Mouse (Mus musculus): ENCODE measurements around the gene Gm28729. TPM values are rescaled to one million over a fixed set of nuclear protein-coding genes. Genes with fewer than 3 reads are reported as not detected.
"Not testable (repeated sequence)": the region's sequence is repeated elsewhere in the genome, so short reads cannot be mapped to it uniquely, and the experiment has no call there.

Gene Gm28729
- polyA plus RNA-seq, 1 experiment from 2014 or later = not detected

- Histone ChIP-seq H3K9me3 (ENCODE audit: control insufficient read depth, low read length) (no peaks in the 10 kb centered on the region), H3K4me2 (ENCODE audit: low read depth, low read length) (no peak overlapping the region), H3K36me3 (ENCODE audit: control insufficient read depth, insufficient read depth, low read length) (no peaks in the 10 kb centered on the region), H3K9ac (ENCODE audit: low read depth, low read length) (no peak overlapping the region), H3K4me3 (ENCODE audit: low read length) (no peak overlapping the region), H3K27ac (ENCODE audit: low read length) (no peak overlapping the region), H3K4me1 (ENCODE audit: control insufficient read depth, insufficient read depth, low read length) (no peaks in the 10 kb centered on the region), H3K27me3 (replicated peaks; ENCODE audit: control insufficient read depth, insufficient read depth, low read length) (no peaks in the 10 kb centered on the region)
- 59% methylated on average over 3 of the region's 3 CpGs for WGBS
- no peak for ATAC-seq
These were observed 42.0 kb downstream of the Gm28729 start for GRCm38 (mm10) chr9:96483028-96483427.

GRCm38 (mm10) chr9:96478071-96478888, 46.8 kb downstream of the Gm28729 start, which contains the start of gene Rnf7:
Rnf7 (minus strand) TSS chr9:96478675.
- ATAC-seq = peak; percentile 98
- H3K27me3 ChIP-seq (replicated peaks; ENCODE audit: control insufficient read depth, insufficient read depth, low read length) = no peaks in the 10 kb centered on the region
- peak within 1 kb of the TSS; percentile 72 for H3K27ac ChIP-seq (ENCODE audit: low read length)
- WGBS = under 1% methylated on average over 74 of the region's 74 CpGs
- no peaks in the 10 kb centered on the region for H3K9me3 ChIP-seq (ENCODE audit: control insufficient read depth, low read length)
- peak within 1 kb of the TSS; percentile 61 for H3K4me2 ChIP-seq (ENCODE audit: low read depth, low read length)
- H3K4me3 ChIP-seq (ENCODE audit: low read length) = peak within 1 kb of the TSS; percentile 79
- H3K9ac ChIP-seq (ENCODE audit: low read depth, low read length) = peak within 1 kb of the TSS; percentile 84
- H3K4me1 ChIP-seq (ENCODE audit: control insufficient read depth, insufficient read depth, low read length) = peaks cover 7% of the 10 kb centered on the region
- H3K36me3 ChIP-seq (ENCODE audit: control insufficient read depth, insufficient read depth, low read length) = no peaks in the 10 kb centered on the region

GRCm38 (mm10) chr9:96472356-96472755, 52.7 kb downstream of the Gm28729 start:
- Histone ChIP-seq H3K4me3 (ENCODE audit: low read length) (no peak overlapping the region), H3K36me3 (ENCODE audit: control insufficient read depth, insufficient read depth, low read length) (no peaks in the 10 kb centered on the region), H3K27ac (ENCODE audit: low read length) (no peak overlapping the region), H3K4me2 (ENCODE audit: low read depth, low read length) (no peak overlapping the region), H3K9me3 (ENCODE audit: control insufficient read depth, low read length) (no peaks in the 10 kb centered on the region), H3K4me1 (ENCODE audit: control insufficient read depth, insufficient read depth, low read length) (peaks cover 9% of the 10 kb centered on the region), H3K9ac (ENCODE audit: low read depth, low read length) (no peak overlapping the region), H3K27me3 (replicated peaks; ENCODE audit: control insufficient read depth, insufficient read depth, low read length) (no peaks in the 10 kb centered on the region)
- no peak for ATAC-seq
- 85% methylated on average over 3 of the region's 3 CpGs for WGBS

- not testable (repeated sequence) for H3K27ac ChIP-seq (ENCODE audit: low read length); H3K4me1 ChIP-seq (ENCODE audit: control insufficient read depth, insufficient read depth, low read length); H3K9me3 ChIP-seq (ENCODE audit: control insufficient read depth, low read length); H3K4me2 ChIP-seq (ENCODE audit: low read depth, low read length); H3K27me3 ChIP-seq (replicated peaks; ENCODE audit: control insufficient read depth, insufficient read depth, low read length); H3K36me3 ChIP-seq (ENCODE audit: control insufficient read depth, insufficient read depth, low read length); H3K4me3 ChIP-seq (ENCODE audit: low read length); H3K9ac ChIP-seq (ENCODE audit: low read depth, low read length); ATAC-seq
- 91% methylated on average over 4 of the region's 4 CpGs for WGBS
These were observed 53.4 kb downstream of the Gm28729 start for GRCm38 (mm10) chr9:96471681-96472080.

- Histone ChIP-seq H3K4me3 (ENCODE audit: low read length) (no peak overlapping the region), H3K4me1 (ENCODE audit: control insufficient read depth, insufficient read depth, low read length) (peaks cover 4% of the 10 kb centered on the region; the same call in 1 of the 2 replicates), H3K9me3 (ENCODE audit: control insufficient read depth, low read length) (no peaks in the 10 kb centered on the region), H3K4me2 (ENCODE audit: low read depth, low read length) (no peak overlapping the region), H3K36me3 (ENCODE audit: control insufficient read depth, insufficient read depth, low read length) (no peaks in the 10 kb centered on the region), H3K9ac (ENCODE audit: low read depth, low read length) (no peak overlapping the region), H3K27ac (ENCODE audit: low read length) (no peak overlapping the region), H3K27me3 (replicated peaks; ENCODE audit: control insufficient read depth, insufficient read depth, low read length) (no peaks in the 10 kb centered on the region)
- ATAC-seq = peak; percentile 43
- 91% methylated on average over 8 of the region's 8 CpGs for WGBS
These were observed 54.6 kb downstream of the Gm28729 start for GRCm38 (mm10) chr9:96470266-96470974.

- Histone ChIP-seq H3K4me1 (ENCODE audit: control insufficient read depth, insufficient read depth, low read length) (peaks cover 4% of the 10 kb centered on the region; the same call in 1 of the 2 replicates), H3K27ac (ENCODE audit: low read length) (no peak overlapping the region), H3K4me2 (ENCODE audit: low read depth, low read length) (no peak overlapping the region), H3K9me3 (ENCODE audit: control insufficient read depth, low read length) (no peaks in the 10 kb centered on the region), H3K9ac (ENCODE audit: low read depth, low read length) (no peak overlapping the region), H3K27me3 (replicated peaks; ENCODE audit: control insufficient read depth, insufficient read depth, low read length) (no peaks in the 10 kb centered on the region), H3K36me3 (ENCODE audit: control insufficient read depth, insufficient read depth, low read length) (no peaks in the 10 kb centered on the region), H3K4me3 (ENCODE audit: low read length) (no peak overlapping the region)
- peak; percentile 34; the same call in 1 of the 2 replicates for ATAC-seq
- WGBS = 61% methylated on average over 8 of the region's 8 CpGs
These were observed 55.4 kb downstream of the Gm28729 start for GRCm38 (mm10) chr9:96469556-96470265.

GRCm38 (mm10) chr9:96463708-96464107, 61.4 kb downstream of the Gm28729 start:
- peaks cover 9% of the 10 kb centered on the region for H3K9me3 ChIP-seq (ENCODE audit: control insufficient read depth, low read length)
- WGBS = 78% methylated on average over 10 of the region's 10 CpGs
- no peak overlapping the region for H3K4me2 ChIP-seq (ENCODE audit: low read depth, low read length)
- ATAC-seq = no peak
- H3K27me3 ChIP-seq (replicated peaks; ENCODE audit: control insufficient read depth, insufficient read depth, low read length) = no peaks in the 10 kb centered on the region
- H3K4me3 ChIP-seq (ENCODE audit: low read length) = no peak overlapping the region
- no peaks in the 10 kb centered on the region for H3K4me1 ChIP-seq (ENCODE audit: control insufficient read depth, insufficient read depth, low read length)
- H3K9ac ChIP-seq (ENCODE audit: low read depth, low read length) = no peak overlapping the region
- no peak overlapping the region for H3K27ac ChIP-seq (ENCODE audit: low read length)
- H3K36me3 ChIP-seq (ENCODE audit: control insufficient read depth, insufficient read depth, low read length) = no peaks in the 10 kb centered on the region

GRCm38 (mm10) chr9:96461607-96462006, 63.5 kb downstream of the Gm28729 start:
- H3K9me3 ChIP-seq (ENCODE audit: control insufficient read depth, low read length) = peaks cover 9% of the 10 kb centered on the region
- no peaks in the 10 kb centered on the region for H3K4me1 ChIP-seq (ENCODE audit: control insufficient read depth, insufficient read depth, low read length)
- H3K4me3 ChIP-seq (ENCODE audit: low read length) = no peak overlapping the region
- H3K9ac ChIP-seq (ENCODE audit: low read depth, low read length) = no peak overlapping the region
- no peak for ATAC-seq
- no peak overlapping the region for H3K27ac ChIP-seq (ENCODE audit: low read length)
- H3K36me3 ChIP-seq (ENCODE audit: control insufficient read depth, insufficient read depth, low read length) = no peaks in the 10 kb centered on the region
- H3K4me2 ChIP-seq (ENCODE audit: low read depth, low read length) = no peak overlapping the region
- WGBS = 75% methylated on average over 1 of the region's 1 CpGs
- H3K27me3 ChIP-seq (replicated peaks; ENCODE audit: control insufficient read depth, insufficient read depth, low read length) = no peaks in the 10 kb centered on the region
